Mouse (Mus musculus): Measurements from ENCODE around the gene Vwa3b.

Gene Vwa3b

DNA sequence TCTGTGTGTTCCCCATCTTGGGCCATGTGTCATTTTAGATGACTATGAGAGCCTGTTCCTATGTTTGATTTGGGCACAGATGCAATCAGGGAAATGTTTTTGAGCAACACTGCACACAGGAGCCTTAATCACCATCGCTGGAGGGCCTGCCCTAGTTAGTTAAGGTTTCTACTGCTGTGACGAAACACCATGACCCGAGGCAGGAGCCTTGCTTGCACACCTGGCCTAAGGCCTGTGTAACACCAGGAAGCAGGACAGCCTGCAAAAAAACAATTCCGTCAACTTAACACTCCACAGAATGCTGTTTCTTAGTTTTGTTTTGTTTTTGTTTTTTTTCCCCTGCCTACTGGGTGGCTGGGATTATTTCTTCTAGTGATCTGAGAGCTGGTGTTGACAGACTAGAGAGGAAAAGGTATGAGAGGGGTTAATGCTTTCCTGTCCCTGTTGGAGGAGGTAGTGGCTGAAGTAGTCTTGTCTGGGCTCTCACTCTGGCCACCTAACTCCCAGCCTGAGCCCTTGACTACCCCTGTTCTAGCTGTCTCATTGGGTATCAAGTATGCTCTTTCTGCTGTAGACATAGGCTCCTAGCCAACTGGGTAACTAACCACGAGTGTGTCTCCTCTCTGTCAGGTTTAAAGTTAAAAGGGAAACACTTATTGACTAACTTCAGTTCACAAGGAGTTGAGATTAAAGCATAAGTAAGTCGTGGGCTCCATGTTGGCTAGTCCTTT is 30.6 kb downstream of the Vwa3b start:
- no peak for DNase-seq (ENCODE audit: extremely low read depth, insufficient read length, low spot score)

DNA sequence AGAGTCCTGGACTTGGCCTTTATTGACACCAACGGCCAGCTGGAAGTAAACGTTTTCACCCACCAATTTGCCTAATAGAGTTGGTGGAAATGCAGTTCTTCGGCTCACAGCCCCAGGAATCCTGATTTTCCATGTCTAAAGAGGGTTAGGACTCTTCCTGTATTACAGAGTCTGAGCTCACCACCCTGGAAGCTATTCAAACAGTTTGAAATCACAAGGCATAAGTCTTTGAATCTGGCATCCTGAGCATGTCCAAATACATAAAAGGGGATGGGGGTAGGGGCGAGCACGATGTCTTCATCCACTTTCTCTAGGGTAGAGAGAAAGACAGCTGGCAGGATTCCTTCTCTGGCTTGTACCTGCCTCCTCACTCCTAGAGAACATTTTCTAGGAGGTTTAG is 34.5 kb downstream of the Vwa3b start:
- no peak for DNase-seq (ENCODE audit: extremely low read depth, insufficient read length, low spot score)

DNA sequence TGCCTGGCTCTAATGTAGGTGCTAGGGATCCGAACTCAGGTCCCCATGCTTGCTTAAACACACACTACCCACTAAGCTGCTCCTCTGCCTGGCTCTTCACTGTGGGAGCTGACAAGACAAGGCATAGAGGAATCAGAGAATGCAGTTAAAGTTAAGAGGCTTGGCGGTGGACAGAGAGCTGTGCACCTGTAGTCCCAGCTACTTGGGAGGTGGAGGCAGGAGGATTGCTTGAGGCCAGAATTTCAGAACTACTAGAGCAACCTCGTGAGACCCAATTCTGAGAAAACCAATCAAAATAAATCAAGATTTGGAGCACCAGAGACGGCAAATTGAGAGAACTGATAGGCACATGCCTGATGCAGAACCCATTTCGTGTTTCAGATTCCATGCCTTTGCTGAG is 36.7 kb downstream of the Vwa3b start:
- no peak for DNase-seq (ENCODE audit: extremely low read depth, insufficient read length, low spot score)

DNA sequence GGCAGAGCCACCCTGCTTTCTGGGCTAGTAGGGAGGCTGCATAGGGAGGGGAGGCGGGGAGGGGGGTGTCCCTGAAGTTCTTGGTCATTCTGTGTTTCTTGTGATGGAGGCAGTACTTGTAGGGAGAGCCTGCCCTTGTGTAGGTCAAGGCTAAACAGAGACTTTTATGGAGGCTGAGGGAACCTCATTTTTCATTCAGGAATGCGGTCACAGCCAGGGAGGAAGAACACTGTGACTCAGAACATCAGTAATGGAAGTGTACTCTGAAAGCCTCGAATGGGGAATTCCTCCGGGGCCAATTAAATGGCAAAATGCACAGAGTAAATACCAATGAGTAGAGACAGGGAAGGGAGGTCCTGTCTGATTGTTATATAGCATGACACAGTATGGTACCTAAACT is 37.4 kb downstream of the Vwa3b start:
- no peak for DNase-seq (ENCODE audit: extremely low read depth, insufficient read length, low spot score)

DNA sequence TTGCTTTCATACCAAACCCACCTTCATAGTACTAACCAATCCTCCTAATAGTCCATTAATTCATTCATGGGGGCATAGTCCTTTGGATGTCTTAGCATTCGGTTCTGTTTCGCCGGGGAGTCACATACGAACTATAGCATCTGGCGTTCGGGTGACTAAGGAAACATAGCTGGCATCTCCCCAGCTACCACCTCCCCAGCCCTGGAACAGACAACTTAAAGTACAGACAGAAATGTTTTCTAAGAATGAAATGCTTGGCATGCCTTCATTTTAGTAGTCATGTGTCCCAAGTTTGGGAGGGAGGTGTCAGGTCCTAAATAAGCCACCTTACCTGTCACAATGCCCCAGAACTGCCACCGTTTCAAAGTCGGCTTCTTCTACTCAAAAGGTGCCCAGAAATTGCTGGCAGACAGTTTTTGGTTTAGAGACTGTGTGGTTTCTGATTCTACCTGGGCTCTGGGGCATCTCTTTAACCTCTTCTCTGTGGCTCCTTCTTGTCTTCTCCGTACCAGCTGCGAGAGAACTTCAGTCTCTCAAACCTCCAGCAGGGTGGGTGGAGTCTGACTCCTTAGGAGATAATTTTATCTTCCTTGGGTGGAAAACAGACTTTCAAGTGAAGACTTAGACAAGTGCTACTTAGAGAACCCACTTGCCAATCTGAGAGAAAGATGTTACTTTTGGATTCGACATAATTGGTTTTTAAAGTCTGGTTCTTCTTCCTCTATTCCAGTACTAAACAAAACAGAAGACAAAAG is 39.4 kb downstream of the Vwa3b start:
- DNase-seq (ENCODE audit: extremely low read depth, insufficient read length, low spot score): no peak

DNA sequence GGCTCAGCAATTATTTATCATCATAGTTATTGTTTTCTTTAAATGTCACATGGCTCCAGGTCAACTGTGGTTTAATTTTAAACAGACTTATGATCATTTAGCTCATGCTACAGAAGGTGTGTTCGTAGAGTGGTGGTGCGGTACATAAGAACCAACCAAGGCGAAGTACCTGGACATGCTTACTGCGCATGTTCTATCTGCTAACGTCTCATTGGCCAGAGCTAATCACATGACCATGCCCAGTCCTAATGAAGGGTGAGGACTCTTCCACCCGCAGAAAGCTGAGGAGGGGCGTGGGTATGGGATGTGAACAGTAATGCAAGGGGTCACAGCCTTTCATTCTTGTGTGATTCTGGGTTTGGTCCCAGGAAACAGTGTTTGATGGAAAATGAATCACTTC is 49.4 kb downstream of the Vwa3b start:
- no peak for DNase-seq (ENCODE audit: extremely low read depth, insufficient read length, low spot score)

DNA sequence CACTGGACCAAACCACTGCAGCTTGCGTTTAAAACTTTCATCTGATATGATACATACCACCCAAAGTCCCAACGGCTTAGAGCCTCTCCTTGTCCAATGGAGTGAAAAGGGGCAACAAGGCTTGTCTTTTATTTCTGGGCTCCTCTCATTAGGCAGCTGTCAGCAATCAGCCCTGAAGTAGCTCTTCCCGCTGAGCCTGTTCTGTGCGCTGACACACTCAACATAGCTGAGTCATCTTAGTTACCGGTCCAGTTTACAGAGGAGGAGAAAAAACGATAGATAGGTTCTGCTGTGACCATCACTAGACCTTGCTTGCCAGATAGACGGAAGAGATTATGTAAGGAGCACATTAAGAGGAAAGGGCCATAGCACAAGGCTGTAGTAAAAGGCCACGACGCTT is 50.9 kb downstream of the Vwa3b start:
- DNase-seq (ENCODE audit: extremely low read depth, insufficient read length, low spot score): no peak

DNA sequence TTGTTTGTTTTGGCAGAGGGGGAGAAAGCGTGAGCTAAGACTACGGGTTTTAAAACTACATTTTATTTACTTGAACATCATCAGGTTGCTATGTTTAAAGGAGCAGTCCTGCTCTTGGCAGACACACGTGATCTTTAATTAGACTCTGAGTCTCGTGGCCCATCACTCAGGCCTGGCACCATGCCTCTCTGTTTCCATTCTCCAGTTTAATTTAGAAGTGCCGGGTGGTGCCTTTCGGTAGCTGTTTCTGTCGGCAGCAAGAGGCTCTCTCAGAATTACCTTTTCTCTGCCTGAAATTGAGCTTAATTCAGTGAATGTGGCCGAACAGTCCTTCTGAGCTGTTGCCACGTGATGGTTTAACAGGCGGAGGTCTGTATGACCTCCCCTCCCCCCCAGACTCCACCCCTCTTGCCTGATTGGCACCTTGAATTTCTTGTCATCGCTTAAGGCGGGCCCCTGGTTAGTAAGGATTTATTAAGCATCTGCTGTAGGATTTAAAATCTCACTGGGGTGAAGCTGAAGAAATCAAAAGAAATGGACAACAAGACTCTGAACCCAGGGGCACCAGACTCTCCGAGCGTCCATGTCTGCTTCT is 51.7 kb downstream of the Vwa3b start:
- DNase-seq (ENCODE audit: extremely low read depth, insufficient read length, low spot score): no peak

DNA sequence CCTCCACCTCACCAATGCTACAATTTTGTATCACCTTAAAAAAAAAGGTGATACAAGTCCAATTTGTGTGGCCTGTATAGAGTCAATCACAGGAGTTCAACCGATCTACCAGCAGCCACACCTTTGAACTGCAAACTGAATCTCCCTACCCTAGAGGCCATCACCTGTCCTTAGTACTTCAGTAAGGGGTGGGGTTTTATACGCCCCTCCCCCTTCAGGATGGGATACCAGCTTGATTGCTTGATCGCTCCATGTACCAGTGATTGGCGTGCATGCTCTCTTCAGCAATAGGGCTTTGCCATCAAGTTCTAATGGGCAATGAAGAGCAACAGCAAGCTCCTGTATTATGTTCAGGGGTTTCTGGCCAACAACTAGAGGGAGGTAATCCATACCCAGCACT is 54.0 kb downstream of the Vwa3b start:
- no peak for DNase-seq (ENCODE audit: extremely low read depth, insufficient read length, low spot score)

DNA sequence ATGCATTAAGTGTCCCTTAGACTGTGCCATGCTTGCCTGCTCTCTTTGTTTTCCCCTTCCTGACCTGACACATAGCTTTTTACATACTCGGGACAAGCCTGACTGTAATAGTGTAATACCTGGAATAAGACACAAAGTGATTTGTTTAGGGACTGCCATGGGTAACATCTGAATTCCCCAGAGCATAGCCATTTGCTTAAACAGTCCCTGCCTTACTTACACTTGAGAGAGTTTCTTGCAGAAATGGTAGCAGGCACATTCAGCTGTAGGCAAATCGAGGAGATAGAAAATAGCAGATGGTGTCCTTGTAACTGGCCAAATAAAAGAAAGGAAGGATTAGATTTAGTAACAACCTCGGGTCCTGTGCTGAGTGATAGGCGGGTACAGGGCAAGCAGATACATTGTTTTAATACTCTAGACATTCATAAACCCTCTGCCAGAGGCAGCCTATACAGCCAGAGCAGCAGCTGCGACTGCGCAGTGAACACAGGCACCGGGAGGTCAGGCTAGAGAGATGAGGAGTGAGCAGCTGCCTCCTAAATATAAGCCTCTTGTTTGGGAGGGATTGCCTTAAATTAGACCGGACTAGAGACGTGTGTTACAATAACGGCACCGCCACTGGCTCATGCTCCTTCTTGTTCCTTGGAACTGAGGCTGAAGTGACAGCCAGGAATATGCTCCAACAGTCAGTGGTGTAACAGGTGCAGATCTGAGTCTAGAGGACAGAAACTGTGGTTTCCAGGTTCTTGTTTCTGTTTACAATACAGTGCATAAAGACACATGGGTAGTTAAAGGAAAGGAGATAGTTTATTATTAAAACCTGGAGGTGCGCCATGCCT is 55.2 kb downstream of the Vwa3b start:
- no peak for DNase-seq (ENCODE audit: extremely low read depth, insufficient read length, low spot score)

DNA sequence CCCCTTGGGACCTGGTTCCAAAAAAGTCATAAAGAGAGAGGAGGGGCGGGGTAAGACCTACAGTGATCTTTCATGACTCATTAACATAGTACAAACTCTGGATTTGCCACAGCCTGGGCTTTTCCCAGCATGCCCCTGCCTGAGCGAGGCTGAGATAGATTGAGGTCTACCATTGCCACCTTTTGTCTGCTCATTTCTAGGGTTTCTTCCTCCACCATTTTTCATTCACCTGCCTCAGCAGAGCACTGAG is 55.7 kb downstream of the Vwa3b start:
- no peak for DNase-seq (ENCODE audit: extremely low read depth, insufficient read length, low spot score)

DNA sequence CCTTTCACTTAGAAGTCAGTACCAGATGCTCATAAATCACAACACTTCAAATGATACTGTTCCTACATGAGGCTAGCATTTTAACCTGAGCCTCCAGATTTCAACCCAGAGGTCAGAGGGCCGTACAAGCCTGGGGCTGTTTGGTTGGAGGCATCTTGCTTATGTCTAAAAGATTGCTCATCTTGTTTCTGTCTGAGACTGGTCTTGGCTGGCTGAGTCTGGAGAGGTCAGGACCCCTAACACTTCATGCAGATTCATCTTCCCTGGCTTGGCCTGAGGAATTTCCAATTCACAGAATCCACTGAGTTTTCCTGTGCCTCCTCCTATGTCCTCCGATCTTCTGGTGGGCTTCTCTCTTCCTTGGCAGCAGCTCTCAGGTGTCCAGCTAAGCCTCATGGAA is 57.7 kb downstream of the Vwa3b start:
- DNase-seq (ENCODE audit: extremely low read depth, insufficient read length, low spot score): no peak

DNA sequence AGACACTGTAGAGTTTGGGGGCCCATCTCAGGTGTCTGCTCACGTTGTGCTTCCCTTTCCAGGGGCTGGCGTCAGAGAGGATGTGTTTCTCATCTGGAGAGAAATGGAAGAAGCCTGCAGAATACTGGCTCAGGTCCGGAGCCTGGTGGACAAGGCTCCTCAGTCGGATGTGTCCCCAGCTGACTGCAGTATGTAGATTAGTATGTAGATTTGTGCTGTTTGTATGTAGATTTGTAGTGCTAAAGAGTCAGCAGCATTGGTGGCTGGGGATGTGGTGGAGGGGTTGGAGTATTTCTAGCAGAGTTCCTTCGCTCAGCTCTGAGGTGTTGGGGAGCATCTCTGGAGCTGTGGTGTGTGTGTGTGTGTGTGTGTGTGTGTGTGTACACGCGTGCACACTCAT is 58.8 kb downstream of the Vwa3b start:
- no peak for DNase-seq (ENCODE audit: extremely low read depth, insufficient read length, low spot score)

DNA sequence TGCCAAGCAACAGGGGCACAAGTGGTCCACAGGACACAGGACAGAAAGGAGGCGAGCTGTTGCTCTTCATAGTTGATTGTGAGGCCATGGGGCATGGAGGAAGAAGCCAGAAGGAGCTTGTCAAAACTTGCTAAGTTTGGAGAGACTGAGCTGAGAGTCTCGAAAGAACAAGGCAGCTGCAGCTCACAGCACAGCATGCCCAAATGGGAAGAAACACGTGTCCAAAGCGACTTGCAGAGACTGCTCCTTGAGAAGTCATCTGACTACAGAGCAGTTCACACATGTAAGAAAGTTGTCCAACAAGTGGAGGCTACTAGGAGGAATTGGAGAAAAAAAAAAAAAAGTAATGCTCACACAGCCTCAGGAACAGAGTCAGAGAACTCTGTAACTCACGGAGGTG is 62.8 kb downstream of the Vwa3b start:
- no peak for DNase-seq (ENCODE audit: extremely low read depth, insufficient read length, low spot score)

DNA sequence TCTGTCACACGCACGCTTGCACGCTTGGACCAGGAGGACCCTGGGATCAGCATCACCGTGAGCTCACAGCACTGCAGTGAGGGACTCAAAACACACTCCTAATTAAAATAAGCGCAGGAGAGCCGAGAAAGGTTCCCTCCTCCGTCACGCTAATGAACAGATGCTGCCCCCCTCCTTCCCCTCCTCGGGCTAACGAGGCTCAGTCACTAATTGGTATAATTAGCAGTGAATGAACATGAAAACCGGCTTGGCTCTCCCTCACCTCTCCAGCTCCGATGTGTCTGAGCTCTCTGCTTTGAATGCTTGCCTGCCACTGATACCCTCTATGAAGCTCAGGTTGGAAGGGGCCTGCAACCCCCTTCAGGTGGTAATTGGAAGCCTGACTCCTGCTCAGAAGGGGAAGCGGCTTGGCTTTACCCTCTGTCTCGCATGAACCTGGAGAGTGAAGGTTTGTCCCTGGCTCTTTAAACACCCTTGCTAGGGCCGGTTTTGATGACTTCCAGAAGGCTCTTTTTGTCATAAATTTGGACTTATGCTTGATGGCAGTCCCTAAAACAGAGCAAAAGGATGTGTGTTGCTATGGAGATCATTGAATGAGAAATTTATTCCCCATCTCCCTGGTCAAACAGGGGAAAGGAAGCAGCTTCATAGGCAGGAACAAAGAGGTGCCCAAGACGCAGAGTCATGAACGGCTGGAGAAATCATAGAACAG is 71.1 kb downstream of the Vwa3b start:
- DNase-seq (ENCODE audit: extremely low read depth, insufficient read length, low spot score): no peak

DNA sequence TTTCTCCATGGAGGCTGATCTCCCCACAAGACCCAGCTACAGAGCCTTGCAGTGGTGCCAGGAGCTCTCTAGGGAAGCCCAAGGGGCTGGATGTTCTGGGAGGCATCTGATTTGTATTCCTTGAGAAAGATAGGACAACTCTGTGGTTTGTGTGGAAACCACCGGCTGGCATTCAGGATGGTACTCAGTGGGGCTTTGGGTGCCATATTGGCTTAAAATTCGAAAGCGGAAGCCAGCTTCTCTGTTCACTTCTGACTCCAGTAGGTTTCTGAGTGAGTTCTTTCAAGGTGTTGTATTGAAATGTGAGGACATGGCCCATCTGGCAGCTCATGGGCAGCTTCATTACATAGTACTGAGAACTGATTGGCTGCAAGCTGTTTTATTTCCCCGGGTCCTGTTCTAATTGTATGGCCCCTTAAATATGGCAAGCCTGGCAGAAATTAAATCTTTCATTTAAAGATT is 71.7 kb downstream of the Vwa3b start:
- no peak for DNase-seq (ENCODE audit: extremely low read depth, insufficient read length, low spot score)

DNA sequence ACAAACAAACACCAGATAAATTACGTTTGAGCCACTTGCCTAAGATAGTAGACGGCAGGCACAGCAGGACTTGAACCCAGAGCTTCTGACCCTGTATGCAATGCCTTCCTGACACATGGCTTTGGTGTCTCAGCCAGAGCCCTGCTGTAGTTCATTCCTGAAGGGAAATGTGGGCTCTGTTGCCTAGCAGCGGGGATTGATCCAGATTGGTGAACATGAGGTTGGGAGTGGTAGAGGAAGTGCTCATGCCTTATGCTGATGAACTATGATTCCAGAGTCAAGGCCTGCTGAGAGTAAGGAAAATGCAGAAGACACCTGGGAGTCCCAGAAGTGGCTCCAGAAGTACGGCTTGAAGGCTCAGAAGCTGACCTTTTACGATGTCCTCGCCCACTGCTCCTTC is 74.0 kb downstream of the Vwa3b start:
- DNase-seq (ENCODE audit: extremely low read depth, insufficient read length, low spot score): no peak

DNA sequence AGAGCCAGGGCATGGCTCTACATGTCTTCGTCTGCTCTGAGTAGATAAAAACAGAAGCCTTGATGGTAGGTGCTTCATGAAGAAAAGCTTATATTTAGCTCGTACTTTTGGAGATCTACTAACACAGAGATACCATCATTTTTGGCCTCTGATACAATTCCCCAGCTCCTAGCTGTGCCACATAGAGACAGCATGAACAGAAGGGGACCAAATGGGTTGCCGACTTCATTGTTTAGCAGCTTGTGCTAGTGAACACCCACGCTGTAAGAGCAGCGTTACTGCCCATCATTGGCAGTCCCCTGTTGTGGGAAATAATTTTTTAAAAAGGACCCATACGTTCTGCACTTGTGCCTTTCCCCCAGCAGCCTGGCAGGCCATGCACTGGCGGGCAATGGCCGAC is 74.6 kb downstream of the Vwa3b start:
- no peak for DNase-seq (ENCODE audit: extremely low read depth, insufficient read length, low spot score)

DNA sequence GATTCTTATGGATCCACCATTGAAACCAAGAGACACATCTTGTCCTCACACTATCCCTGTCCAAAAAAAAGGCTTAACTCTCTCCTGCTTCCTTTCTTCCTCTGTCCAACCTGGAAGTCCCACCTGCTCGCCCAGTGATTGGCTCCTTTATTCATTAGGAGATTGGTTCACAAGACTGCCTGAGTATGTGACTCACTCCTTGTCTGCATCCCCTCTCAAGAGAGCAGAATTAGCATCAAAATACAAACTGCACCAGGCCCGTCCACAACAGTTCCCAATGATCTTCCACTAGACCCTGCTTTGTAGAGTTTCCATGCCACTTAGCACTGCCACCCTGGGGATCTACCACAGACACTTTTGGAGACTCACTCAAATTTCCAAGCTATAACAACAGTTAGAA is 75.3 kb downstream of the Vwa3b start:
- no peak for DNase-seq (ENCODE audit: extremely low read depth, insufficient read length, low spot score)

DNA sequence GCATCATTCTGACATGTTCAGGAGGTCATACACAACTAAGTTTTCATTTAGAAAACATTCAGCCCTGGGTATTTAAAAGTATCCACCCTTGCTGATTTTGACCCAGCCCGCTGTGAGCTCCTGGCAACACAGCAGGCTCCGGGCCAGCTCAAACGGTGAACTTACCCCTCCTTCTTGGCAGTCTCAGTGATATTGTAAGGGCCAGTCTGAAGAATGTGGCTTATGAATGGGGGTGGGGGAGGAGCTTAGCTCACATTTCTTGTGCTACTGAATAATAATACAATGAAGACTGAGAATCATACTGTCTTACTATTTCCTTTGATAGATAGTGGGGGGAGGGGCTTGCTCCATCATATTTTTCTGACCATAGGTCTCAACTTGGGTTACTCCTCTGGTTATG is 78.8 kb downstream of the Vwa3b start:
- DNase-seq (ENCODE audit: extremely low read depth, insufficient read length, low spot score): no peak

DNA sequence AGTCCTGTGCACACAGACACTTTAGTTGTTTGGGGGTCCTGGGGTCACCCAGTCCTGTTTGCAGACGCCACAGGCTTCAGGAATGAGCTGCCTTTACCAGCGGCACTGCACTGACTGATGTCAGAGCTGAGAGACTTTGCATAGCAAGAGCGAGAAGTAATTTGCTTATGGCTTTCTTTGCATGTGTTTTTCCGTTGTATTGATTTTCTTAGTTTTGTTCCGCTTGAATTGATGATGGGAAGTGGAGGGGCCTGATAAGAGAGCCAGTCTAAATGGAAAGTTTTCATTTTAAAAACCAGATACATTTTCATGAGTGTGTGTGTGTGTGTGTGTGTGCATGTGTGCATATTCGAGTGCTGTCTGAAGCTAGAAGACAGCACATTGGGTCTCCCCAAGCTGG is 87.4 kb downstream of the Vwa3b start:
- no peak for DNase-seq (ENCODE audit: extremely low read depth, insufficient read length, low spot score)

Data from 3134 (cell line).